Mouse (Mus musculus) right cerebral cortex, postnatal 14 days (tissue): ENCODE results near the gene Zfhx3.

Experiments used
- DNase-seq: peaks from one replicate; pipeline ENCODE4 v3.0.0; 2022

Gene Zfhx3

DNA sequence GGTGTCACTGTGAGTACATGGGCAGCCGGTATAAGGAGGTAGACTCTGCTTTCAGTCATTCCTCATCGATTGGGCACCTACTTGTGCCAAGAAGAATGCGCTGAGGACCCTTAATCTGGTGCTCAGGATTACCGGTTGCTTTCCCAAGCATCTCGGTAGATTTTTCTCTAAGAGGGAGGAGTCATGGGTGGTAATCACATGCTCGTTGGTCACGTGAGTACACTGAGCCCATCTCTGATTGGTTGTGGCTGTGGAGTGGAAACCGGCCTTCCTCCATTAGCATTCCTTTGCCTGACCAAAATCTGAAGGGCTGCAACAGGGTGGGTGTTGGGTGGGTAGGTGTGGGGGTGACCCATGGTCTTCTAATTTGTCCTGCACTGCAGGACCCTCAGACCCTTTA lies 421.4 kb downstream of the Zfhx3 start:
- no peak for DNase-seq

DNA sequence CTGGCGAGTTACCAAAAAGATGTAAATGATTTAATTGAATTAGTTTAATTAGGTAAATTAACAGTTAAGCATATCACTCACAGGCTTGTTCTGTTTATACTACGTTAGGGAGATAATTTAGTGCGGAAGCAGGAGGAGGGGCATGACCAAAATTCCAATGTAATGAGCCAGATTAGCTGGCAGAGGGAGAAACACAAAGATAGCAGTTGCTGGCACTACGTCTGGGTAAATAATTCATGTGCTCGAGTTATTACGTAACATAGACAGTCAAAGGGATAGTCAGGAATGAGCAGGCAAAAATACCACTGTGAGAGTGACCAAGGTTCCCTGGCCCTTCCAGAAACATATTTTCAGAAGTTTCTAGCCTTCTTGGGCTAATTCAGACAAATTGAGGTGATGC lies 426.6 kb downstream of the Zfhx3 start:
- no peak for DNase-seq

DNA sequence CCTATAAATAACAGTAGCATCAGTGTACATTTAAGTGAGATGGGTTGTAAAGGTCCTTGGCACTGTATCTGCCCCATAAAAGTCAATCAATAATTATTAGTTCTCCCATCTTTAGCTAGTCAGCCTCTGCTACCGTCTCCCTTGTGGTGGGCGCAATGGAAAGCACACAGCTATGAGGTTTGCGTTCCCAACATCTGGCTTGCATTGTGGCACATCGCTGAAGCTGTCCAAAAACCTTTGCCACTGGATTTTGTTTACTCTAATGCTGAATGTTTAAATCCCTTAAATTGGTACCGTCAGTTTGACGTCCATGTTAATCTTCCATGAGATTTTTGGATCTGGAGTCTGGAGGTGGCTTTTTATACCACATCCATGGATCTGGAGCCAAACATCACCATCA lies 428.3 kb downstream of the Zfhx3 start:
- DNase-seq = no peak

DNA sequence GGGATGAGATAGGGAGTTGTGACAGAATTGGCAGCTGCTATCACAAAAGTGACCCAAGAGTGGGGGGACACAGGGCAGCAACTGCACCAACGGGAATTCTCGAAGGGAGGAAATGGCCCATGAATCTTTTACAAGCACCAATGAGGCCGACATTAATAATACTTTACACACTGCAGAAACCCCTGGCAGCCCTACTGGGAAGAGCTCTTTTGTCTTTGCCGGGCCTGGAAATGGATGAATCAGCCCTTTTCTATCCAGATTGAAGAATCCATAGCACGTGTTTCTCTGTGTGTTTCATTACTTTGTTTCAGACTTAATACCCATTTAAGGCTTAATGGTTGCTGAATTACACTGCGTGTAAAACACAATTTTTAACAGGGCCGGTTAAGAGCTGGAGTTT lies 430.6 kb downstream of the Zfhx3 start:
- DNase-seq = no peak

DNA sequence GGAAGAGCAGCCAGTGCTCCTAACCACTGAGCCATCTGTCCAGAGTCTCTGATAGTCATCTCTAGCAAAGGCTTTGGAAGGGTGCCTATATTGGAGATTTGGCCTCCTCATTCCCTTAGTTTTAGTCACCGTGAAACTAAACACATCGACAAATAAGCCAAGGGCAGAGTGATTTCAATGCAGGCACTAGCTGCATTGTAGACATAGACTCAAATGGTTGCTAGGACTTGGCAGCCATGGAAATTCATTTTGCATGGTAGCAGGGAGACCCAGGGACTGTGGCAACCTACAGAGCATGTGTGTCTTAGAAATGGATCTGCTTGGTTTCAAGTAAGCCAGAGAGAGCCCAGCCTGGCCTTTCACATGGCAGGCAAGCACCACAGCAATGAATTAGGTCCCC lies 435.6 kb downstream of the Zfhx3 start:
- DNase-seq = no peak

DNA sequence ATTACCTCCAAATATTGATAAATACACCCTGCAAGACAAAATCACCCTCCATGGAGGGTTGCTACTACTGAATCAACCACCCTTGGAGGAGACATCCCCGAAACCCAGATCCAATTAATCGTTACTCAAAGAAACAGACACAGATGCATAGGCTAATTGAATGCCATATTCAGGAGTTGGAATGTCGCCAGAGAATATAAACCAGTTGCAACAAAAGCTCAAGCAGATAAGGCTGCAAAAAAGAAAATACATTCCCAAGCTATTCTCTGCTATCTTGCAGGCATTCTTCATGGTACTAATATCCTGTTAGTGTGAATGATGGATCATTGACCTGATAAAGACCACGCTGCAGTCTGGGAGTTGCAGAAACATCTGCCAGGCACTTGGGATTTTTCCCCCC lies 440.7 kb downstream of the Zfhx3 start:
- DNase-seq = no peak

DNA sequence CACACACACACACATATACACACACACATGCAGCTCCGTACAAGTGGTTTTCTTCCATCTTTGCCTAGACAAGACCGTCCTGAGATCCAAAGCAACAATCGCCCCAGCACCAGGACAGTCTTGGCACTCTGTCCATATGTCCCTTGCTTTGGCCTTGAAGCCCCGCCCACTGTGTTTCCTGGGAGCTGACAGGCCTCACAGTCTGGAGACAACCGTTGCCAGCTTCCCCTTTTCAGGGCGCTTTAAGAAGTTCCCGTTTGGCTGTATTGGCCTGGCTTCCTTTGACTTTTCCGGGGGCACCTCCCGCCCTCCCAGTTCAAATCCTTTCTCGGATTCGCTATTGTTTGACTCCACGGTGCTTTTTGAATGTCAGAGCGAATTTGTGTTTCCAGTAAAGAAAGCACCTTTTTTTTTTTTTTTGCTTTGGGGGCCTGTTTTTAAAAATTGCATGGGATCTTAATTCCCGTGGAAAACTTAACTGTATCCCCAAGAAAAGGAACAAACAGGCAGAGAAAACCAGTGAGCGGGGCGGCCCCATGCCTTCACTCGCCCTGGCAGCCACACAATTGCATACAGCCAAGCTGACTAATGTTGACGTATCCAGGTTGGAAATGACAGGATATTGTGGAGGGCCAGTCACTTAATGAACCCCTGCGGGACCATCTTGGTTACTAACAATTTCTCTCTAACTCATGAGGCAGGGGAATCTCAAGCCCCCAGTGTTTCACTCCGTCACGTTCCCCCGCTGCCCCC lies 444.9 kb downstream of the Zfhx3 start:
- DNase-seq = no peak

DNA sequence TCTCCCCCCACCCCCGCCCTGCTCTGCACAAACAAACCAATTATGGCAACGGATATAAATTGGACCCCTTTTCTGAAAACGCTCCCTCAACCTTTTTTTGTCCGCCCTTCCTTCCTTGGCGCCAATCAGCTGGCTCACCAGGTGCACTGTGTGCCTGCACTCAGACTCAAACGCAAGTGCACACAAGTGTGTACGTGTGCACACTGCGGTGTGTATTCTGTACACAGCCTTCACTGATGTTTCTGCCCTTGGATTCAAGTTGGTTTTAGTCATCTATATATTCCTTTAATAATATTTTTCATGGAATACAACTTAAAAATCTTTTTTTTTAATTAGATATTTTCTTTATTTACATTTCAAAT lies 445.4 kb downstream of the Zfhx3 start:
- DNase-seq = no peak

DNA sequence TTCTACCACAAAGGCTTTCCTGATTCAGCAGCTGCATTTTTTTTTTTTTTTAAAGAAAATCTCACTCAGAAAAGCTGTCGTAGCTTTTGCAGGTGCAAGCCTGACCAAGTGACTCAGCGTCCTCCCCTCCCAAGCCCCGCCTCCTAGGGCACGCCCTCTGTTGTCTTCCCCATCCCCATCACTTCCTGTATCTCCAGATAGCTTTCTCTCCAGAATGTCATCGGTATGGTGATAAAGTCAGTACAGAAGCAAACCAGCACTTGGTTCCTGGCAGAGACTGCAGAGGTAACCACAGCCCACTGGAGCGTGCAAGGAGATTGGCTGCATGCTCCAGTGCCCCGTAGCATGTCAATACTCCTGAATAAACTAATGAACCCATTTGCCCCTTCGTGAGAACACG lies 450.5 kb downstream of the Zfhx3 start:
- DNase-seq = no peak

DNA sequence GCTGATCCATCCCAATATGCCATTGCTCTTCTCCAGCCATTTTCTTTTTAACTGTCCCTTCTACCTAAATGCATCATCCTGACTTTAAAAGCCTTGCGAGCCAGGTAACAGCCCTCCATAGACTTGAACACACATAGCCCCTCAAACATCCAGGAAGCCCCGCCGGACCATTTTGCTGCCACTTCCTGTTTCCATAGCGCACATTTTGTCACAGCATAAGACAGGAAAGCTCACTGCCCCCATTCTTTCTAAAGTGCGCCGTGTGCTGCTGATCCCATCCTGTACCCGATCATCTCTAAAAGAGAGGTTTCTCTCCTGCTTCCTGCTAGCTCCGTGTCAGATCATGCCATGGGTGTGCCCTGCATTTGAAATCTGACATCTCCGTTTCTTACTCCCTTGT lies 459.7 kb downstream of the Zfhx3 start:
- no peak for DNase-seq

DNA sequence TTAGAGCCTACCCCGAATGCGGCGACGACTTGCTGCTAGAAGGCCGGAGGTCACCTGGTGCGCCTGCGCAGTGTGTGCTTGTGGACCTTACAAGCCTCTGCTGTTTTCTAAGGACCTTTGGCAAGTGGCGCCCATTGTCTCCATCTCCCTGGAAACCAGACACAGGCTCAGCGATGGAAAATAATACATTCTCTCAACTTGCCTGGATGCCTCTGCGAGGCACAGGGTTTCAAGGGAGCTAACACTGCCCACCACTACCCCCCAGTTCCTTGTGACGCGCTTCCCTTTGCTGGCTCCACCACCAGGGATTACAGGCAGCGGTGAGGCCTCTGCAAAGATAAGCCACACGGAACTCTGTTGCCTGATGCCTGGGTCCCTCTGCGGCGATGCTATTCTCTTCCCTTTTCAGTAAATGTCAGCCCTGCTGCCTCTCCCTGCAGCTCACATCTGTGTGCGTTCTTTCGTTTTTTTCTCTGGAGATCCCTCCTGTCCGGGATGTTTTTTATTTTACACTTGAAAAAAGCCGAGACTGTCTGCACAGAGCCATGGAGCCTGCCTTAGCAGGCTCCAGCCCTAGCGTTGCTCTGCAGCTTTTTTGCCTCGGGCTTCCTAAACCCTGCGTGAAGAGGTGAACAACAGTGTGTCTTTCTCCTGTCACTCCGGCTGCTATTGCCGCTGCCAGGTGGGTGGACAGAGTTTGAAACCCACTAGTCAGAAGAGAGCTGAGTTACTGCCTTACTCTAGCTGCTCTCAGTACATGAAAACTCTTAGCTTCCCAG lies 464.5 kb downstream of the Zfhx3 start:
- DNase-seq = peak; percentile 21

DNA sequence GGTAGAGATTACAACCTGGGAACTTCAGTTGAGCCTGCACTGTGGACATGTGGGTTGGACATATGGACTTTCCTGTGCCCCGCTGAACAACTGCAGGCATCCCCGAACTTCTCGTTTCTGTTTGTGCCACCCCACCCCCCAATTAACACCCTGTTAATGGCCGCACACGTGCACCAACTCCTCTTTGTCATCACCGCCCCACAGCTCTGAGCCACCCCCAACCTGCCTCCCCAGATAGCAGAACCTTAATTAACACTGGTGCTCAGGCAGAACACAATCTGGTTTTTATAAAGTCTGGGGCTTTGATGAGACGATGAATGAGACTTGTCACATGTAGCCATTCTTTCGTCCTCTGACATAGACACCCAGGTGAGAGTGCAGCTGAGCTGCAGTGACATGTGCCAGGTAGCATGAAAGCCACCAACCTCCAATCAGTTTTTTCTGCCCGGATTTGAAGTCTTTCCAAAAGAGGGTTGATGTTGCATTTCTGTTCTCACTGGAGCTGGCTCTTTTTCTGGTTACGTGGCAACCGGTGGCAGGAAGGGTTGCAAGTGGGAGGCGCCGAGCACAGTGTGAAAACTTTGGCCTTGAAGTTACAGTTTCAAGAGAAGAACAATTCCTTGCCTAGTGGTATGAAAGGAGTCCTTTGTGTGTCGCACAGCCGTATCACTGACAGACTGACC lies 476.9 kb downstream of the Zfhx3 start:
- DNase-seq = no peak

DNA sequence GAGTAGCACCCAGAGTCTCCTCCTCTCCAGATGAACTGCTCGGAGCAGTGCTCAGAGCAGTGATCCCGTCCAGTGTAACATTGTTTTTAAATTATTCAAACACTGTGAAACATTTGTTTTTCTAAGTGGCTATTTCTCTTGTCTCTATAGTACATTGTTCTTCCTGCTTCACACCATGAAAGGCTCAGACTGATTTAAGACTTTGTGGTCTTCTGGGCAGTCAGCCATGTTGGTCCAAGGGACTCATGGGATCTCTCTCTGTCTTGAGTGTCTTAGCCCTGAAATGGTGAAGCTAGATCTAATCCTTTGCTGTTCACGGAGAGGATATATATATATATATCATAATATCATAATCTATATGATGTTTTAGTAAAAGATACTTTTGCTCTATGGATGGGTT lies 480.1 kb downstream of the Zfhx3 start:
- no peak for DNase-seq

DNA sequence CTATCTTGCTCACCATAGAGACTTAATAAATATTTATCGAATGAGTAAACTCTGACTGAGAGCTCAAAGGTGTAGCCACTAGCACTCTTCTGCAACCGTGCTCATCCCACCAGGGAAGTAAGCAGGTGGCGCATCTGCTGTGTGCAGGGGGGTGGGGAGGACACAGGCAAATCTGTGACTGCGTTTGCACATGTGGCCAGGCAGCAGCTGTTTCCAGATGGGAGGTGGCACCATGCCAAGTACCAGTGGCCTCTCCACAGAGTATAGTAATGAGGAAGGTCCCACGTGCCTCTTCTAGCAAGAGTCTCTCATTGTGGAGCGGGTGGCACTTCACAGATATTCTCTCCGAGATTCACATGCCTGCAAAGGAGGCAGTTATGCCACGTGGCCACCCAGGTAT lies 481.9 kb downstream of the Zfhx3 start:
- peak; percentile 18 for DNase-seq

DNA sequence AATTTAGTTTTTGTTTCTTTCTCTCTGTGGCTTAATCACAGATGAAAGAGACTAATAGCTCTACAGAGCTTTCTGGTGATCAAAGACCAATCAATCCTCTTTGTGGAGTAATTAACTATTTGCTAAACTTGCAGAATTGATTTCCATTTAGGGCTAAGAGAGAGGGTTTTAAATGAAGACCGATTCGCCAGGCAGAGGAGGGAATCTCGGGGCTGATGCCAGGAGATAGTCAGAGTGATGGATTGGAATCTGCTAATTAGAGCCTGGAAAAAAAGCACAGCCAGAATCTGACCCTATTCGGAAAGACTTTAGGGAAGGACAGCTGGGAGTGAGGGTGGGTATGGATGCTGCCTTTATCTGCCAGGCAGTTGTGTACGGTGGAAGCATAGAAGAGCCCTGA lies 490.9 kb downstream of the Zfhx3 start:
- no peak for DNase-seq

DNA sequence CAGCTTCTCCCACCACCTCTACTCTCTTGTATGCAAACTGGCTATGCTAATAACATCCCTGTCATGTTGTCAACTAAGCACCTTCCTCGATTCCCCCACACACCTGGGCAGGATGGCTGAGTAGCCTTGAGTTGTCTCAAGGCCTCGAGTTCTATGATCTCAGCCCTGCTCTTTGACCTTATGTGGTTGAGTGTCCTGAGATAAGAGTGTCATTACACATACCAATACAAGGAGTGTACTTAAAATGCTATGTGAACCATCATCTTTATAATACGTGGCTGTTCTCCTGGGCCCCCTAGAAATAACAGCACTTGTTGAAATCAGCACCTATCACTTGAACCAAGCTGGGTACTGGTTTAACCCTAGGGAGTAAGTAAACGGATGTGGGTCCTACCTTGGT lies 492.1 kb downstream of the Zfhx3 start:
- DNase-seq = no peak

DNA sequence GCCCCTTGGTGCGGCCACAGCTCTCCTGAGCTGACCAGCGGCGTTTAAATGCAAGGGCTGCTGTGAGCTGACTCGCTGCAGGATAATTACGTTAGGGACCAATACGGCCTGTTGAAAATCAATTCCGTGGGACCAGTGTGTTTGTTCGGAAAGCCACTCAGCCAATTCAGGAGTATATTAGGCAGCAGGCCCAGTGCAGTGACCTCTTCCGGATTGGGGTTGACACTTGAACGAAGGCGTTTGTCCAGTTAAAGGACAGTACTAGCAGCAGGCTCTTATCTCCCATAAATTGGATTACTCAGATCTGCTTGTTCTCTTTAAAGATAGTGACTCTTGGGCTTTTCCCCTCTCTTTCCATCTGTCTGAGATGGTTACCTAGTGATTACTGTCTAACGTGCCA lies 493.9 kb downstream of the Zfhx3 start:
- no peak for DNase-seq

DNA sequence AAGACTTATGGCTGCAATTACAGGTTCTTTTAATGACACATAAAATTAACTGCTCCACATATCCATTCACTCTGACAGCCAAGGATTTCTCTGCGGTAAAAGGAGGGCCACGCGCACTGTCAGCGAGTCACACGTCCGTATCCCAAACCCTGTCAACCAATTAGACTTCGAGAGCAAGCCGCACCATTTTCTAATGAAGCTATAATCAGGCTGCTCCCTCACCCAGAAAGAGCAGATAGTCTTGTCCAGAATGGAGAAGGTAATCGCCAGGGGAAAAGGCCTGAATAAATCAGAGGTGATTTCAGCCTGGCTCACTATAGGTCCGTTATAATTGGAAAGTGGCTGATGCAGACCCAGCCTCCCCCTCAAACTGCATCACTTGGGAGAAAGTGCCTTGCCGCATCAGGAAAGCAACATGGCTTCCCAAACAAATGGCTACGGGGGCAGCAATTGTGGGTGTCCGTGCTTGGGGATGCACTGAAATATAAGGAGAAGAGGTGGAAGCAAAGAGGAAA lies 494.9 kb downstream of the Zfhx3 start:
- no peak for DNase-seq

DNA sequence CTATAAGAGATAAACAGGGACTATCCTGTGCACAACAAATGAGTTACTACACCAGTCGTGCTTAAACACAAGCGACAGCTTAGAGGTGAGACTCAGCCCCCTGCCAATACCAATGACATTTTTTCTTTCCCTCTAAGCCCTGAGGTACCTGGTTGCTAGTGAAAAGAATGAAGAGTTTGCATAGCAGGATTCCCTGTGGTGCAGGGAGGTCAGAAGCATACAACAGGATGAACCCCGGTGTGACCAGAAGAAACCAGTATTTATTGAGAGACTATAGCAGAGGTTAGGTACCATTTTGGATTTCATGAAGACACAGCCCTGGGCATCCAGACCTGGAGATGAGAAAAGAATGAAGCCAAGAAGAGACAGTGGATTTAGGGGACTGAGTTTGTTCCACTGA lies 498.0 kb downstream of the Zfhx3 start:
- no peak for DNase-seq

DNA sequence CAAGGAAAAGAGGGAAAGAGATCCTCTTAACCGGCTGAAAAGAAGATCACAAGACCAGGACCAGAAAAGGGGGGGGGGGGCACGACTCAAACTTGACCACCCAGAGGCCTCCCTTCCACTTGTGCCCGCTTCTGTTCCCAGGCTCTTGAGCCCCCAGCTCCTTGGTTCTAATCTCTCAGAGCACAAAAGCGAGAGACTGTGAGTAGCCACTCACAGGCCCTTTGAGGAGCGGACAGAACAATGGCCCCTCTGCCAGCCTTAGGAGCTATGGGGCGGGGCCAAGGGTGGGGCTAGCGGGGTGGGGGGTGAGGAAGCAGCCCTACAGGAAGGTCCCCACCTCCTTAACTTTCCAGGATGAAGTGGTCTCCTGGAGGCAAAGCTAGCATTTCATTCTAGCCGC lies 508.4 kb downstream of the Zfhx3 start:
- no peak for DNase-seq

DNA sequence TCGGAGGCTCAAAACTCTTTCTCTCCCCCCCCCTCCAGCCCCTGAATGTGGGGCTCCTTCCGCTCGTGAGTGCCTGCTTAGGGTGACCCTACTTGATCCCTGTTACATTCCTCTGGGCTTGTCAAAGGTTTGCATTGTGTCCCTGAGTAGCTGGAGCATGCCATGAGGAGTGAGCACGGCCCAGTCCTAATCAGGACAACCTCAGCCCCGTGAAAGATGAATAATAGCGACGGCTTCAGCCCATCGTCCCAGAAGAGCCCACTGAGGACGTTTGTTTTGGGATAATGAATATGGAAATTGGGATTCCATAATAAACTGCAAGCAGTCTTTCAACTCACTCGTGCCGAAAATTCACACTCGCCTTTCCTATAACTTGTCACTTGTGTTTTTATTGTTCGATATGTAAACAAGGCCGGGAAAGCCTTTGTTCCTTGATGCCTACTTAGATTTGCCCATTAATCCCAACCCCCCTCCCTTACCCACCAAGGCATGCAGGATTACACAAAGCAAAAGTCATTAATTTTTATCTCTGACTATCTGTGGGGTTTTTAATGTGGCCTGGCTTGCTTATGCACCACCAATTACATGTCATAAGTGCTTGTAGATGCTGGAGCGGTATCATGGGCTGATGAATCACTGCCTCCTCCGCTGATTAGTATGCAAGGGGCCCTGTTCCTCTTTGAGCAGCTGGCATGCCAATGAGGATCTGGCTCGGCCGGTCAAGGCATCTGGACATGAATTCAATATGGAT lies 512.3 kb downstream of the Zfhx3 start:
- no peak for DNase-seq

DNA sequence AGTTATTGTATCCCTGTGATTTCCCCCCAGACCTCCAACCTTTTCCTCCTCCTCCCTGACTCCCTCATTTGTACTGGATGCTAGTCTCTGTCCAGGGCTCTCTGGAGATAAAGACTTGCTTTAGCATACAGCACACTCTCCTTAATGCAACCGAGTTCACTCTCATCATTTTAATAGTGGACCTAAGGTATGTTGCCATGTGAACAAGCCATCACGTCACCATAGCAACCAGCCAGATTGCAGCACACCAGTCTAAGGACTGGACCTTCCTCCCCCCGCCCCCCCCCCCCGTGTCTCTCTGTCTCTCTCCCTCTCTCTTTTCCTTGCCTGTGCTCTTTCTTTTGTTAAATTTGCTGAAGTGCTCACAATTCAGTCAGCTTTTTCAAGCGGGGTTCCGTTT lies 524.2 kb downstream of the Zfhx3 start:
- no peak for DNase-seq
